Mouse (Mus musculus): ENCODE data around the gene Coq9. TPM values are rescaled to one million over a fixed set of nuclear protein-coding genes. Genes with fewer than 3 reads are reported as not detected.

Gene Coq9
- 30.4 and 36.1 TPM in 2 replicates for total RNA-seq (2015)
- total RNA-seq (2017): 54.2 and 57.8 TPM in 2 replicates

GRCm38 (mm10) chr8:94837662-94838574 is at the start of gene Coq9, which contains the start of gene Ciapin1:
Gene Coq9 (plus strand): TSS chr8:94838321.
Gene Ciapin1 (minus strand): TSS chr8:94838358.
- ATAC-seq (replicated peaks; ENCODE audit: poor library complexity): peak; percentile 93

- ATAC-seq (replicated peaks; ENCODE audit: poor library complexity): no peak
Measured at GRCm38 (mm10) chr8:94789256-94789955, 48.7 kb upstream of the Coq9 start.

GRCm38 (mm10) chr8:94794368-94794767 is 43.8 kb upstream of the Coq9 start:
- no peak for ATAC-seq (replicated peaks; ENCODE audit: poor library complexity)

- ATAC-seq (replicated peaks; ENCODE audit: poor library complexity): peak; percentile 77
Measured at GRCm38 (mm10) chr8:94794782-94795181, 43.3 kb upstream of the Coq9 start.

DNA sequence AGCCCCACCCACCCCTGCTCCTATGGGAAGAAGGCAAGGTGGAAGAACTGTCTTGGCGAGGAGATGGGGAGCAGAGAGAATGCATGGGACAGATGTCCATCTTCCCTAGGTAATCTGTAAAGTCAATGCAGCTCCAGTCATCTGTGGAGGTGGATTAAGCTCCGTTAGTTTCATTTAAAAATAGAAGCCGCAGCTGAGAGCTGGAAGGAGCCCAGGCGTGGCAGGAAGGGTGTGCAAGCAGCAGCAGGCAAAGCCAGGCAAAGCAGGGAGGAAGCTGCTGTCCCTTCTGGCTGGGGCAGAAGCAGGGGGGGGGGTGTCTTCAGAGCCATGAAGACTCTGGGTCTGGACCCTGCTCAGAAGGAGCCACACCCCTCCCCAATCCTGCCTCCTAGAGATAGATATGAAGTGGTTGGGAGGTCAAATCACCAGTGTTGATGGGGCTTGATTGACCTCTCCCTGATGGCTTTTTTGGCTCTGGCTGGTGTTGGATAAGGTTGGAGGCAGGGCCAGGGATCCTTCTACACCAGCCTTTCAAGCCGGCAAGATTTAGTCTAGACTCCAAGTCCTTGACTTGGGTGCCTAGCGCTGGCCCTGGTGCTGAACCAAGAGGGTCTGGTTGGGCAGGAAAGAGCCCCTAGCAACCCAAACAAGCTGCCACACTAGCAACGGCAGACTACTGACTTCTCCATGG is 37.7 kb upstream of the Coq9 start:
- peak; percentile 60 for ATAC-seq (replicated peaks; ENCODE audit: poor library complexity)

DNA sequence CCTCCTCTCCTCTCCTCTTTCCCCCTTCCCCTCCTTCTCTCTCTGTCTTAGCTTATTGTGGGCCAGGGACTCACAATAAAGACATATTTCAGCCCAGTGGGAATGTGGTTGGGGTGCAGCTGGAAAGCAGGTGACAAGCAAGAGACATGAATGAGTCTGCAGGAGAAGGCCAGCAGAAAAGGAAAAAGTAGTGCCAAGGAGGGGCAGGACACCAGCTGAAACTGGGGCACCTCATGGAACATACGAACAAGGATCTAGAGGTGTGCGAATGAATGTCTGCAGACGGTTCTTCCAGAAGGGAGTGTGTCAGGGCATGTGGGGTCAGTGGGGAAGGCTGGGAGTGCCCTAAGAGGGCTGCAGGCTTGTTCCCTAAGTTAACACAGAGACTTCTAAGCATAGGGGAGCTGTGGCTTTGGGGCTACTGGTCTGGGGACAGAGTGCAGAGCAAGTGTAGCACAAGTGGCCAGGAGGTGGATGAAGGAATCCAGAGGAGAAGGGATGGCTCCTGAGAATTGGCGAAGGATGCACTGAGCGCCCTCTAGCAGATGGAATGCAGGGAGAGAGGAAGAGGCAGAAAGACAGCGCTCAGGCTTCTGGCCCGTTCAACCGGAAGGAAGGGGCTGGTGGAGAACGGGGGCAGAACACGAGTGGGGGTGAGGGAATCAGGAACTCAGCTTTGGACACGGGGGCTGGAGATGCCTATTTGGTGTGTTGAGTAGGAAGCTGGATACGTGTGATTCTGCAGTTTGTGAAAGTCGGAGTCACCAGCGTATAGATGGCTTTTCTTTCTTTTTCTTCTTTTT is 36.6 kb upstream of the Coq9 start:
- ATAC-seq (replicated peaks; ENCODE audit: poor library complexity): peak; percentile 16; the same call in 1 of the 2 replicates

DNA sequence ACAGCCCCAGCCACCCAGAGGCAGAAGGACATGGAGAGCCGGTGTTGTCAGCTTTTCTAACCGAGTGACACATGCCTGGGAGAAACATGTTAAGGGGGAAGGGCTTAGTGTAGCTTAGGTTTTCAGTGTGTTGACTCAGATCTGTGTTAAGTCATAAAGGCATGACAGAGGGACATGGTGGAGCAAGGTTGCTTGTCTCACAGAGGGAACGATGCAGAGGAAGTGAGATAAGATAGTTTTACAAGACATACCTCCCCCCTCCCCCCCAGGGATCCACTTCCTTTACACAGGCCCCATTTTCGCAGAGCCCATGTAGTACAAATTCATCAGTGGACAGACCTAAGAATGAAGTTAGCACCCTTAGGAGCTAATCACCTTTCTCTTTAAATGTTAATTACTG is 35.7 kb upstream of the Coq9 start:
- ATAC-seq (replicated peaks; ENCODE audit: poor library complexity): peak; percentile 55

- ATAC-seq (replicated peaks; ENCODE audit: poor library complexity): no peak
Measured at GRCm38 (mm10) chr8:94803551-94803950, 34.6 kb upstream of the Coq9 start.

GRCm38 (mm10) chr8:94804546-94805340 is 33.4 kb upstream of the Coq9 start:
- ATAC-seq (replicated peaks; ENCODE audit: poor library complexity): peak; percentile 57

GRCm38 (mm10) chr8:94805811-94806210 is 32.3 kb upstream of the Coq9 start:
- ATAC-seq (replicated peaks; ENCODE audit: poor library complexity): no peak

DNA sequence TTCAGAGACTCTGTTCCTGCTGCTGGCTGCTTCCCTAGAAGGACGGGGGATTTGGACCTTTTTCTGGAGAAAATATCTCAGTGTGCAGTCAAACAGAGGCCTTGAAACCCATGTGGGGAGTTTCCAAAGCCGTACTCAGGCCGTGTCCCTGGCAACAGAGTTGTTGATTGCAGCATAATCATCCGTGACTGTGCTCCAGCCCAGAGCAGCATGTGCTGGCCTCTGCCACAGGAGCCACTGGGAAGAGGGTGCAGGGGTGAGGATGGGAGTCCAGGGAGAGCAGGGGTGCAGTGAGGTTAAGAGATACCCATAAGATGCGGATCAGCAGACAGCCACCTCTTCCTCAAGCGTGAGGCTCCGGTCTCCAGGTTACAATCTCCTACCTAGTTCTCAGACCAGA is 30.6 kb upstream of the Coq9 start:
- no peak for ATAC-seq (replicated peaks; ENCODE audit: poor library complexity)

- ATAC-seq (replicated peaks; ENCODE audit: poor library complexity): no peak
Measured at GRCm38 (mm10) chr8:94808372-94808771, 29.7 kb upstream of the Coq9 start.

DNA sequence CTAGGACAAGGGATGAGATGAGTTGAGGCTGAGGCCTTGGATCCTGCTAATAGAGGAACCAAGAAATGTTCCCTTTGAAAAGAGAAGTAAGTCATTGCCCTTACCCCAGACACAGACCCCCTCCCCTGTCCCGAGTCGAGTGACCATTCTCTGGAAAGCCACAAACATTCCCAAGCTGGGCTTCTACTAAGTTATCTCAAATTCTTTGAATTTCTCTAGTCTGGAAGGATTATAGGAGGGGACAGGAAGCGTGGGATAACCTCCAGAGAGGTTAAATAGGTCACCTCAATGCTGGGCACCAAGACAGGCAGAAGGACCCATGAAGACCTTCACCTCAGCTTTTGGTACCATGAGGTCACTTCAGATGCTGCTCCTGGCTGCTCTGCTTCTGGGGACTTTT is 28.0 kb upstream of the Coq9 start, which contains the start of gene Ccl17:
TSS of gene Ccl17 (plus strand) at position 301 of the 400 bp plus-strand sequence.
- no peak for ATAC-seq (replicated peaks; ENCODE audit: poor library complexity)

DNA sequence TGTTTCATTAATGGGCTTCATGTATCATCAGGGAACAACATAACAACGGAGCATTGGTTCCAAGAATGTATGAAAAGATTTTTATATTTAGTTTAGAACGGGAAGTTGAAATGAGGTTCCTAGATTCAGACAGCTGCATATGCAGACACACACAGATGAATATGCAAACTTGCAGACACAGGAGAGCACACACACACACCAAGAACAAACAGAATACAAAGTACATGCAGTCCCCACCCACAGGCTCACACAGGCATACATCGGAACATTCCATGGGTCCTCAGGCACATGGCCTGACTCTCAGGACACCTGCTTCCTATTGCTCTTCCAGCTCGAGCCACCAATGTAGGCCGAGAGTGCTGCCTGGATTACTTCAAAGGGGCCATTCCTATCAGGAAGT is 27.3 kb upstream of the Coq9 start:
- no peak for ATAC-seq (replicated peaks; ENCODE audit: poor library complexity)

DNA sequence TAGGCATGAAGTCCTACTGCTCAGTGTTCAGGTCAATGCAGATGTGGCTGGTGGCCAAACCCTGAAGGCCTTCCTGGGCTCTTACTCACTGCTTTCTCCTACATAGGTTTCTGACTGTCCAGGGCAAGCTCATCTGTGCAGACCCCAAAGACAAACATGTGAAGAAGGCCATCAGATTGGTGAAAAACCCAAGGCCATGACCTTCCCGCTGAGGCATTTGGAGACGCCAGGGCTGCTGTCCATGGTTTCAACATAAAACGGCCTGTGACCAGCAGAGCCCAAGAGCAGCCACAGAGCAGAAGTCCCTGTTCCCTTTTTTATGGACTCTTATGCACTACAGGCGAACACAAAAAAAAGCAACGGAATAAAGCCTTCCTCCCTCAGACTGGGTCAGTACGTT is 26.5 kb upstream of the Coq9 start:
- ATAC-seq (replicated peaks; ENCODE audit: poor library complexity): peak; percentile 68

- ATAC-seq (replicated peaks; ENCODE audit: poor library complexity): peak; percentile 74
Measured at GRCm38 (mm10) chr8:94812645-94813098, 25.4 kb upstream of the Coq9 start.

DNA sequence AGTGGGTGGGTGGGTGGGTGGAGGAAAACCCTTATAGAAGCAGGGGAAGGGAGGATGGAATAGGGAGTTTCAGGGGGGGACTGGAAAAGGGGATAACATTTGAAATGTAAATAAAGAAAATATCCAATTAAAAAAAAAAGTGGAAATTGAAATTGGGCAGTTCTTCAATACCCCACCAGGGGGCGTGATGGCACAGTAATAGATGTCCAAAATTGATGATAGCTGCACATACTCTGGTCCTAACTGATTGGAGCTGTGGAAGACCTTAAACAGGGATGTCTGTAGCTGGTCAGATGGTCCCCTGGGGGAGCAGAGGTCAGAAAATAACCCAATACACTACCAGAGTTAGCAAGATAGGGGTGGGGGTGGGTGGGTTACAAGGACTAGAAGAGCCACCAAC is 23.6 kb upstream of the Coq9 start:
- ATAC-seq (replicated peaks; ENCODE audit: poor library complexity): peak; percentile 43

DNA sequence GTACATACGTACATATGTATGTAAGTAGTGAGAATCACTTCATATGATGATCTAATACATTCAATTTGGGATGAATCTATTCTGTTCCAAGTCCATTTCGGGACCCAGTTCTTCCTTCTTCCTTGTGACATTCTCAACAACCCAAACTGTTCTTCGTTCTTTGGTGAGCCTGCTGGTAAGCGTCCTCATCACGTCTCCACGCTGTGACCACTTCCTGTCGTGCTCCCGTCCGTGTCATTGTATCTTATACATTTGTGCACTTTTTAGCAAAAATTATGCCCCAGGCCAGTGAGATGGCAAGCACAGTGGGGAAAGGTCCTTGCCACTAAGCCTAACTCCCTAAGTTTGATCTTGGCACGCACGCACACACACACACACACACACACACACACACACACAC is 20.2 kb upstream of the Coq9 start:
- no peak for ATAC-seq (replicated peaks; ENCODE audit: poor library complexity)

DNA sequence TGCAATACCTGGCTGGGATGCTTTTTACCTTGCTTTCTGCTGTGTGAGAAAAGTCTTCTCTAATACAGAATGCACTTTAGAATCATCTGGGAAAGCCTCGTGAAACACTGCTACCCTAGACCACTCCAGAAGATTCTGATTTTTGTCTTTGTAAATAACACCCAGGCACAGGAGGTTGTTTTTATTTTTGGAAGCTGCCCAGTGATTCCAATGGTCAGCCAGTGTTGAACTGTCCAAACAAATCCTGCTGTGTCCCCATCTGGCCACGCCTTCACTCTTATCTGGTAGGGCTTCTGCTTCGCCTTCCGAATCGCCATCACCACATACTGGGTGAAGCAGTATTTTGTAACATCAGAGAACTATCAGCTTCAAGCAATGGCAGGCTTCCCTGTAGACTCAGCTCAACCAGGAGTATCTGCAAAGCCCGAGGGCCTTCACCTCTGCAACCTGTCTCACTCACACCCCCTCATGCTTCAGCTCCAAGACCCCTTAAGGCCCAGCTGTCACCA is 18.4 kb upstream of the Coq9 start:
- ATAC-seq (replicated peaks; ENCODE audit: poor library complexity): no peak
